Mouse (Mus musculus): ENCODE results near the gene Dbp. TPM values are rescaled to one million over a fixed set of nuclear protein-coding genes. Genes with fewer than 3 reads are reported as not detected.

The Dbp gene
- total RNA-seq, 2 experiments from 2014 or later = 22.1 to 26.9 TPM

- DNase-seq (ENCODE audit: low spot score in 2 of 2) = no peak
Observed at GRCm38 (mm10) chr7:45723781-45724180, 18.9 kb downstream of the Dbp start.

GRCm38 (mm10) chr7:45725151-45725550 is 20.3 kb downstream of the Dbp start:
- no peak for DNase-seq (ENCODE audit: low spot score in 2 of 2)

GRCm38 (mm10) chr7:45725713-45726112 is 20.8 kb downstream of the Dbp start, which contains the start of gene Spaca4:
Spaca4 (minus strand) TSS chr7:45725813.
- no peak for DNase-seq (ENCODE audit: low spot score in 2 of 2)

GRCm38 (mm10) chr7:45726419-45726818 is 21.5 kb downstream of the Dbp start:
- no peak for DNase-seq (ENCODE audit: low spot score in 2 of 2)

GRCm38 (mm10) chr7:45727625-45728024 is 22.7 kb downstream of the Dbp start:
- DNase-seq (ENCODE audit: low spot score in 2 of 2) = no peak

GRCm38 (mm10) chr7:45730727-45731431 is 26.0 kb downstream of the Dbp start:
- DNase-seq (ENCODE audit: low spot score in 2 of 2) = no peak

GRCm38 (mm10) chr7:45733477-45733876 is 28.6 kb downstream of the Dbp start:
- no peak for DNase-seq (ENCODE audit: low spot score in 2 of 2)

GRCm38 (mm10) chr7:45739162-45739763 is 34.4 kb downstream of the Dbp start:
- peak in 1 of 2 experiments; percentile 78 for DNase-seq (ENCODE audit: low spot score in 2 of 2)

GRCm38 (mm10) chr7:45739820-45740219 is 34.9 kb downstream of the Dbp start:
- DNase-seq (ENCODE audit: low spot score in 2 of 2) = no peak

- DNase-seq (ENCODE audit: low spot score in 2 of 2) = no peak
Observed at GRCm38 (mm10) chr7:45741308-45741707, 36.4 kb downstream of the Dbp start.

- DNase-seq (ENCODE audit: low spot score in 2 of 2) = no peak
Observed at GRCm38 (mm10) chr7:45741777-45742176, 36.9 kb downstream of the Dbp start.

- DNase-seq (ENCODE audit: low spot score in 2 of 2) = no peak
Observed at GRCm38 (mm10) chr7:45742338-45742737, 37.5 kb downstream of the Dbp start.

- DNase-seq (ENCODE audit: low spot score in 2 of 2) = peak; percentile 65 to 85
Observed at GRCm38 (mm10) chr7:45744387-45744786, 39.5 kb downstream of the Dbp start.

GRCm38 (mm10) chr7:45746518-45746917 is 41.6 kb downstream of the Dbp start:
- no peak for DNase-seq (ENCODE audit: low spot score in 2 of 2)

GRCm38 (mm10) chr7:45747450-45747849 is 42.6 kb downstream of the Dbp start:
- DNase-seq (ENCODE audit: low spot score in 2 of 2) = no peak

- no peak for DNase-seq (ENCODE audit: low spot score in 2 of 2)
Observed at GRCm38 (mm10) chr7:45748110-45748509, 43.2 kb downstream of the Dbp start.

- no peak for DNase-seq (ENCODE audit: low spot score in 2 of 2)
Observed at GRCm38 (mm10) chr7:45749401-45749800, 44.5 kb downstream of the Dbp start.

GRCm38 (mm10) chr7:45750162-45750561 is 45.3 kb downstream of the Dbp start:
- DNase-seq (ENCODE audit: low spot score in 2 of 2) = no peak

- no peak for DNase-seq (ENCODE audit: low spot score in 2 of 2)
Observed at GRCm38 (mm10) chr7:45755703-45756102, 50.8 kb downstream of the Dbp start.

- no peak for DNase-seq (ENCODE audit: low spot score in 2 of 2)
Observed at GRCm38 (mm10) chr7:45759400-45759799, 54.5 kb downstream of the Dbp start.

Measured in gastrocnemius, postnatal 4 days (tissue).